Mouse (Mus musculus): ENCODE results near the gene Elavl3. TPM values are rescaled to one million over a fixed set of nuclear protein-coding genes. Genes with fewer than 3 reads are reported as not detected.
A peak's percentile ranks its signal among the peaks of the same experiment; 100 is the strongest.

Elavl3 gene
- 0.19 and 0.25 TPM in 2 replicates for polyA plus RNA-seq (2014; fragmentation: Nextera tagmentation; extraction: Ambion mirVana)

GRCm38 (mm10) chr9:22051958-22052254 is at the start of gene Elavl3:
Gene Elavl3, minus strand, starts transcription at chr9:22052023.
- no peaks in the 10 kb centered on the region for H3K9me3 ChIP-seq (ENCODE audit: control insufficient read depth, low read length)
- H3K4me2 ChIP-seq, result peak within 1 kb of the TSS; percentile 75
- no peaks in the 10 kb centered on the region for H3K36me3 ChIP-seq (ENCODE audit: control insufficient read depth, insufficient read depth, low read length)
- peaks cover 19% of the 10 kb centered on the region for H3K4me1 ChIP-seq (replicated peaks; ENCODE audit: control insufficient read depth, insufficient read depth, low read length)
- WGBS, result 3% methylated on average over 28 of the region's 28 CpGs
- no peak within 1 kb of the TSS for H3K27ac ChIP-seq (ENCODE audit: low read depth, low read length)
- ATAC-seq (replicated peaks; ENCODE audit: low FRiP score) (no peak), DNase-seq (ENCODE audit: low spot score) (no peak)
- peak within 1 kb of the TSS; percentile 41 for H3K4me3 ChIP-seq (ENCODE audit: low read depth, low read length)
- peaks cover 65% of the 10 kb centered on the region for H3K27me3 ChIP-seq (replicated peaks; ENCODE audit: control insufficient read depth, insufficient read depth, low read length)
- H3K9ac ChIP-seq (ENCODE audit: low read depth, low read length), result no peak within 1 kb of the TSS

GRCm38 (mm10) chr9:22099922-22100321 is 48.1 kb upstream of the Elavl3 start:
- Histone ChIP-seq H3K27me3 (replicated peaks; ENCODE audit: control insufficient read depth, insufficient read depth, low read length) (peaks cover 36% of the 10 kb centered on the region), H3K4me1 (replicated peaks; ENCODE audit: control insufficient read depth, insufficient read depth, low read length) (peaks cover 5% of the 10 kb centered on the region; the same call in 1 of the 2 replicates), H3K9me3 (ENCODE audit: control insufficient read depth, low read length) (no peaks in the 10 kb centered on the region), H3K4me3 (ENCODE audit: low read depth, low read length) (peak overlapping the region; percentile 8; the same call in 1 of the 2 replicates), H3K9ac (ENCODE audit: low read depth, low read length) (no peak overlapping the region; the same call in 1 of the 2 replicates), H3K27ac (ENCODE audit: low read depth, low read length) (no peak overlapping the region), H3K36me3 (ENCODE audit: control insufficient read depth, insufficient read depth, low read length) (no peaks in the 10 kb centered on the region), H3K4me2 (peak overlapping the region; percentile 20; the same call in 1 of the 2 replicates)
- ATAC-seq (replicated peaks; ENCODE audit: low FRiP score) (no peak), DNase-seq (ENCODE audit: low spot score) (no peak)
- WGBS, result 4% methylated on average over 18 of the region's 18 CpGs

GRCm38 (mm10) chr9:22098993-22099696 is 47.3 kb upstream of the Elavl3 start, which contains the start of gene Cnn1:
Gene Cnn1, plus strand, starts transcription at chr9:22099216.
- no peaks in the 10 kb centered on the region for H3K9me3 ChIP-seq (ENCODE audit: control insufficient read depth, low read length)
- no peak for ATAC-seq (replicated peaks; ENCODE audit: low FRiP score)
- 10% methylated on average over 14 of the region's 14 CpGs for WGBS
- no peak for DNase-seq (ENCODE audit: low spot score)
- H3K4me2 ChIP-seq, result peak within 1 kb of the TSS; percentile 20; the same call in 1 of the 2 replicates
- no peak within 1 kb of the TSS for H3K27ac ChIP-seq (ENCODE audit: low read depth, low read length)
- H3K36me3 ChIP-seq (ENCODE audit: control insufficient read depth, insufficient read depth, low read length), result no peaks in the 10 kb centered on the region
- H3K4me3 ChIP-seq (ENCODE audit: low read depth, low read length), result no peak within 1 kb of the TSS; the same call in 1 of the 2 replicates
- no peak within 1 kb of the TSS; the same call in 1 of the 2 replicates for H3K9ac ChIP-seq (ENCODE audit: low read depth, low read length)
- peaks cover 5% of the 10 kb centered on the region; the same call in 1 of the 2 replicates for H3K4me1 ChIP-seq (replicated peaks; ENCODE audit: control insufficient read depth, insufficient read depth, low read length)
- peaks cover 36% of the 10 kb centered on the region for H3K27me3 ChIP-seq (replicated peaks; ENCODE audit: control insufficient read depth, insufficient read depth, low read length)

GRCm38 (mm10) chr9:22095854-22096307 is 44.1 kb upstream of the Elavl3 start:
- Histone ChIP-seq H3K27ac (ENCODE audit: low read depth, low read length) (no peak overlapping the region), H3K4me1 (replicated peaks; ENCODE audit: control insufficient read depth, insufficient read depth, low read length) (peaks cover 5% of the 10 kb centered on the region; the same call in 1 of the 2 replicates), H3K4me3 (ENCODE audit: low read depth, low read length) (peak overlapping the region; percentile 43), H3K9me3 (ENCODE audit: control insufficient read depth, low read length) (no peaks in the 10 kb centered on the region), H3K36me3 (ENCODE audit: control insufficient read depth, insufficient read depth, low read length) (no peaks in the 10 kb centered on the region), H3K4me2 (peak overlapping the region; percentile 85), H3K9ac (ENCODE audit: low read depth, low read length) (peak overlapping the region; percentile 73), H3K27me3 (replicated peaks; ENCODE audit: control insufficient read depth, insufficient read depth, low read length) (peaks cover 29% of the 10 kb centered on the region)
- WGBS, result 1% methylated on average over 24 of the region's 24 CpGs
- ATAC-seq (replicated peaks; ENCODE audit: low FRiP score), result peak; percentile 84
- DNase-seq (ENCODE audit: low spot score), result peak; percentile 85

- ATAC-seq (replicated peaks; ENCODE audit: low FRiP score) (no peak), DNase-seq (ENCODE audit: low spot score) (no peak)
- no peak overlapping the region for H3K4me3 ChIP-seq (ENCODE audit: low read depth, low read length)
- H3K36me3 ChIP-seq (ENCODE audit: control insufficient read depth, insufficient read depth, low read length), result no peaks in the 10 kb centered on the region
- H3K4me1 ChIP-seq (replicated peaks; ENCODE audit: control insufficient read depth, insufficient read depth, low read length), result no peaks in the 10 kb centered on the region
- H3K9ac ChIP-seq (ENCODE audit: low read depth, low read length), result no peak overlapping the region
- H3K27me3 ChIP-seq (replicated peaks; ENCODE audit: control insufficient read depth, insufficient read depth, low read length), result no peaks in the 10 kb centered on the region; the same call in 1 of the 2 replicates
- WGBS, result 80% methylated on average over 6 of the region's 6 CpGs
- no peak overlapping the region for H3K4me2 ChIP-seq
- no peak overlapping the region for H3K27ac ChIP-seq (ENCODE audit: low read depth, low read length)
- no peaks in the 10 kb centered on the region for H3K9me3 ChIP-seq (ENCODE audit: control insufficient read depth, low read length)
Measured at GRCm38 (mm10) chr9:22092746-22093145, 40.9 kb upstream of the Elavl3 start.

GRCm38 (mm10) chr9:22089986-22090385 is 38.2 kb upstream of the Elavl3 start:
- 83% methylated on average over 7 of the region's 7 CpGs for WGBS
- Histone ChIP-seq H3K9me3 (ENCODE audit: control insufficient read depth, low read length) (no peaks in the 10 kb centered on the region), H3K36me3 (ENCODE audit: control insufficient read depth, insufficient read depth, low read length) (no peaks in the 10 kb centered on the region), H3K4me1 (replicated peaks; ENCODE audit: control insufficient read depth, insufficient read depth, low read length) (no peaks in the 10 kb centered on the region), H3K4me2 (no peak overlapping the region), H3K27ac (ENCODE audit: low read depth, low read length) (no peak overlapping the region), H3K9ac (ENCODE audit: low read depth, low read length) (no peak overlapping the region), H3K27me3 (replicated peaks; ENCODE audit: control insufficient read depth, insufficient read depth, low read length) (no peaks in the 10 kb centered on the region; the same call in 1 of the 2 replicates), H3K4me3 (ENCODE audit: low read depth, low read length) (no peak overlapping the region)
- ATAC-seq (replicated peaks; ENCODE audit: low FRiP score) (no peak), DNase-seq (ENCODE audit: low spot score) (no peak)

- H3K4me3 ChIP-seq (ENCODE audit: low read depth, low read length), result no peak overlapping the region
- WGBS, result 94% methylated on average over 7 of the region's 7 CpGs
- H3K4me1 ChIP-seq (replicated peaks; ENCODE audit: control insufficient read depth, insufficient read depth, low read length), result peaks cover 3% of the 10 kb centered on the region; the same call in 1 of the 2 replicates
- H3K9ac ChIP-seq (ENCODE audit: low read depth, low read length), result no peak overlapping the region
- no peak for DNase-seq (ENCODE audit: low spot score)
- no peak overlapping the region for H3K27ac ChIP-seq (ENCODE audit: low read depth, low read length)
- ATAC-seq (replicated peaks; ENCODE audit: low FRiP score), result no peak
- no peaks in the 10 kb centered on the region; the same call in 1 of the 2 replicates for H3K27me3 ChIP-seq (replicated peaks; ENCODE audit: control insufficient read depth, insufficient read depth, low read length)
- no peak overlapping the region for H3K4me2 ChIP-seq
- no peaks in the 10 kb centered on the region for H3K36me3 ChIP-seq (ENCODE audit: control insufficient read depth, insufficient read depth, low read length)
- H3K9me3 ChIP-seq (ENCODE audit: control insufficient read depth, low read length), result no peaks in the 10 kb centered on the region
Measured at GRCm38 (mm10) chr9:22089281-22089680, 37.5 kb upstream of the Elavl3 start.

GRCm38 (mm10) chr9:22087034-22087618 is 35.3 kb upstream of the Elavl3 start:
- 84% methylated on average over 2 of the region's 2 CpGs for WGBS
- Histone ChIP-seq H3K36me3 (ENCODE audit: control insufficient read depth, insufficient read depth, low read length) (no peaks in the 10 kb centered on the region), H3K4me2 (no peak overlapping the region), H3K27me3 (replicated peaks; ENCODE audit: control insufficient read depth, insufficient read depth, low read length) (no peaks in the 10 kb centered on the region), H3K9ac (ENCODE audit: low read depth, low read length) (no peak overlapping the region), H3K4me1 (replicated peaks; ENCODE audit: control insufficient read depth, insufficient read depth, low read length) (peaks cover 3% of the 10 kb centered on the region; the same call in 1 of the 2 replicates), H3K9me3 (ENCODE audit: control insufficient read depth, low read length) (no peaks in the 10 kb centered on the region), H3K27ac (ENCODE audit: low read depth, low read length) (no peak overlapping the region), H3K4me3 (ENCODE audit: low read depth, low read length) (no peak overlapping the region)
- DNase-seq (ENCODE audit: low spot score) (no peak), ATAC-seq (replicated peaks; ENCODE audit: low FRiP score) (no peak)

All from liver, embryonic 11.5 days (tissue).